Mouse (Mus musculus): Measurements from ENCODE around the gene Wdr31.

DNA sequence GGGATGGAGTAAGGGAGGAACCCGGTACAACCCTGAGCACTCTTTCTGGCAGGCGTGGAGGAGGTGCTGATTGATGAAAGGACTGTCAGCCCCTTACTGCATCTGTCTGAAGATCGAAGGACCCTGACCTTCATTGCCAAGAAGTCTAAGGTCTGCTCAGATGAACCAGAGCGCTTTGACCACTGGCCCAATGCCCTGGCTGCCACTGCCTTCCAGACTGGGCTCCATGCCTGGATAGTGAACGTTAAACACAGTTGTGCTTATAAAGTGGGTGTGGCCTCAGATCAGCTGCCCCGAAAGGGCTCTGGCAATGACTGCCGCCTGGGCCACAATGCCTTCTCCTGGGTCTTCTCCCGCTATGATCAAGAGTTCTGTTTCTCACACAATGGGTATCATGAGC lies 25.2 kb upstream of the Wdr31 start:
- TF ChIP-seq CTCF (IDR thresholded peaks at IDR 0.05; ENCODE audit: extremely low read depth, insufficient read depth, low read length) (no peak), POLR2A (IDR thresholded peaks at IDR 0.05; ENCODE audit: extremely low read depth, insufficient read depth, low read length) (no peak)

All from cortical plate, adult 2 months (tissue).